Mouse (Mus musculus): ENCODE measurements around the gene Olfr1415. TPM values are rescaled to one million over a fixed set of nuclear protein-coding genes. Genes with fewer than 3 reads are reported as not detected.

Olfr1415 gene
- polyA plus RNA-seq, 1 experiment: not detected

- no peak for TF ChIP-seq GATA1 (IDR thresholded peaks at IDR 0.05; ENCODE audit: low read length)
Measured at GRCm38 (mm10) chr1:92441453-92442063, 54.3 kb downstream of the Olfr1415 start.

- TF ChIP-seq GATA1 (IDR thresholded peaks at IDR 0.05; ENCODE audit: low read length): no peak
Measured at GRCm38 (mm10) chr1:92440066-92440750, 55.7 kb downstream of the Olfr1415 start.

Other genes starting within 250 kb of the Olfr1415 start
- gene Ndufa10, start 22.2 kb downstream of the Olfr1415 start, polyA plus RNA-seq (2012): 93.0 and 96.6 TPM in 2 replicates
- not detected in 2 replicates for gene Olfr1416, start 11.0 kb downstream of the Olfr1415 start, polyA plus RNA-seq (2012)
- not detected in 2 replicates for gene Olfr1414, start 22.6 kb upstream of the Olfr1415 start, polyA plus RNA-seq (2012)
- gene Olfr1413, start 75.2 kb upstream of the Olfr1415 start, polyA plus RNA-seq (2012): not detected in 2 replicates
- not detected in 2 replicates for gene Olfr1412, start 89.7 kb upstream of the Olfr1415 start, polyA plus RNA-seq (2012)
- gene Olfr1411, start 98.3 kb upstream of the Olfr1415 start, polyA plus RNA-seq (2012): not detected in 2 replicates
- gene Olfr1410, start 109.7 kb upstream of the Olfr1415 start, polyA plus RNA-seq (2012): not detected in 2 replicates
- not detected in 2 replicates for gene Olfr12, start 121.7 kb upstream of the Olfr1415 start, polyA plus RNA-seq (2012)
- gene Cops9, start 145.9 kb upstream of the Olfr1415 start, polyA plus RNA-seq (2012): 147 and 217 TPM in 2 replicates
- 0.13 TPM in 1 of 2 replicates, not detected in the other for gene Otos, start 152.7 kb upstream of the Olfr1415 start, polyA plus RNA-seq (2012)